Mouse (Mus musculus) liver, embryonic 14.5 days (tissue): ENCODE measurements around the gene Ifit2.

Source experiments
- CTCF ChIP-seq: IDR thresholded peaks from 2 replicates; pipeline ENCODE4 v1.5.1; 2016; ENCODE audit warnings: antibody characterized with exemption, low read depth, control low read depth
- EP300 ChIP-seq: IDR thresholded peaks from 2 replicates; pipeline ENCODE4 v1.6.1; 2016; ENCODE audit warnings: antibody characterized with exemption, low read depth

DNA sequence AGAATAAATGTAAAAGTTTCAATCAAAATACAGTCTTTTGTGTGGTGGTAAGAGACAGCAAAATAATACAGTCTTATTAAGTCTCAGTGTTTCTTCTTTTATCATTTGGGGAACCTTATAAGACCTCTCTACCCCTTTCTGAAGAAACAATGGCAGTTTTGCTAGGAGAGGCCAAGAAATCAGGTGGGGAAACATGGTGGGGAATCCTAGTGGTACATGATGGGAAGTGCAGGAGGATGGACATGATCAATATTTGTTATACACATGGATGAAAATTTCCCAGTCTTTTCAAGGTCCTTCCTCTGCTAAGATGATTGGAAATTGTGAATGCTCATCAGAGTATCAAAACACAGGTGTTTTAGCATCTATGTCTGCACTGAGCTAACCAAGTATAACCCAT lies 38.5 kb downstream of the Ifit2 start:
- no peak for TF ChIP-seq CTCF
- TF ChIP-seq EP300, result no peak
